Mouse (Mus musculus) liver, postnatal 0 days (tissue): ENCODE data around the gene Ints13. TPM values are rescaled to one million over a fixed set of nuclear protein-coding genes. Genes with fewer than 3 reads are reported as not detected.
"Not testable (repeated sequence)": the region's sequence is repeated elsewhere in the genome, so short reads cannot be mapped to it uniquely, and the experiment has no call there.

Experiments
- ATAC-seq: fragments of 200-750 bp; cut with Nextera tagmentation; 2 replicates; pipeline ENCODE4 v1.8.0; 2017; ENCODE audit warnings: mild to moderate bottlenecking, moderate library complexity
- DNase-seq: peaks from one replicate; pipeline ENCODE4 v3.0.0-alpha.2; 2016
- H3K27ac ChIP-seq: fragments of 300-500 bp; sonication (generic); 2 replicates; pipeline ENCODE4 v1.5.1; 2014; ENCODE audit warnings: antibody characterized with exemption, moderate library complexity, mild to moderate bottlenecking, low read depth
- H3K27me3 ChIP-seq: fragments of 300-500 bp; sonication (generic); 2 replicates; pipeline ENCODE4 v1.6.1; 2014; ENCODE audit warnings: low read length, control low read depth, mixed read lengths; ENCODE audit not compliant: insufficient read depth
- H3K36me3 ChIP-seq: fragments of 300-500 bp; sonication (generic); replicated peaks from 2 replicates; pipeline ENCODE4 v1.6.1; 2014; ENCODE audit warnings: mild to moderate bottlenecking, control low read depth, low read length, moderate library complexity, mixed read lengths; ENCODE audit not compliant: insufficient read depth
- H3K4me1 ChIP-seq: fragments of 300-500 bp; sonication (generic); 2 replicates; pipeline ENCODE4 v1.6.1; 2014; ENCODE audit warnings: antibody characterized with exemption, mild to moderate bottlenecking, control low read depth; ENCODE audit not compliant: insufficient read depth
- H3K4me2 ChIP-seq: fragments of 300-500 bp; sonication (generic); 2 replicates; pipeline ENCODE4 v1.6.1; 2014; ENCODE audit warnings: low read depth, mild to moderate bottlenecking, low read length, moderate library complexity, mixed read lengths
- H3K4me3 ChIP-seq: fragments of 300-500 bp; sonication (generic); 2 replicates; pipeline ENCODE4 v1.5.1; 2014; ENCODE audit warnings: low read depth, low read length
- H3K9ac ChIP-seq: fragments of 300-500 bp; sonication (generic); replicated peaks from 2 replicates; pipeline ENCODE4 v1.6.1; 2014; ENCODE audit warnings: mild to moderate bottlenecking, moderate library complexity
- H3K9me3 ChIP-seq: fragments of 300-500 bp; sonication (generic); 2 replicates; pipeline ENCODE4 v1.6.1; 2016; ENCODE audit warnings: mild to moderate bottlenecking, control low read depth, low read length, mixed read lengths
- CTCF ChIP-seq: sonication (generic); IDR thresholded peaks from 2 replicates; pipeline ENCODE4 v1.5.1; 2016; ENCODE audit warnings: antibody characterized with exemption, low read depth
- EP300 ChIP-seq: IDR thresholded peaks from 2 replicates; pipeline ENCODE4 v1.6.1; 2016; ENCODE audit warnings: antibody characterized with exemption, low read depth, mild to moderate bottlenecking
- WGBS: fragments of 180-500 bp; shearing (Covaris S2); extraction: QIAGEN DNeasy Blood & Tissue Kit; methylation state at CpG from one replicate; pipeline ENCODE4 v1.1.7; 2014; ENCODE audit not compliant: insufficient replicate concordance; 5-methylcytosine and 5-hydroxymethylcytosine counted together
- polyA plus RNA-seq: library from polyadenylated mRNA; unstranded; fragments of >200 nt; fragmentation: Nextera tagmentation; extraction: Ambion mirVana; gene quantifications from 2 replicates; pipeline ENCODE4 v1.2.1, GENCODE M21; 2015

Ints13 gene
- polyA plus RNA-seq, 1 experiment from 2014 or later: 17.6 TPM

- WGBS: 18% methylated on average over 2 of the region's 2 CpGs
- Histone ChIP-seq H3K27me3 (no peaks in the 10 kb centered on the region), H3K27ac (no peak overlapping the region), H3K9me3 (no peaks in the 10 kb centered on the region), H3K9ac (no peak overlapping the region; the same call in 1 of the 2 replicates), H3K4me3 (no peak overlapping the region), H3K36me3 (peaks cover 9% of the 10 kb centered on the region), H3K4me1 (peaks cover 25% of the 10 kb centered on the region), H3K4me2 (peak overlapping the region; percentile 88)
- no peak for TF ChIP-seq EP300
- no peak for TF ChIP-seq CTCF
- DNase-seq (no peak), ATAC-seq (no peak)
Measured at GRCm38 (mm10) chr6:146580381-146580926, 2.8 kb upstream of the Ints13 start.

DNA sequence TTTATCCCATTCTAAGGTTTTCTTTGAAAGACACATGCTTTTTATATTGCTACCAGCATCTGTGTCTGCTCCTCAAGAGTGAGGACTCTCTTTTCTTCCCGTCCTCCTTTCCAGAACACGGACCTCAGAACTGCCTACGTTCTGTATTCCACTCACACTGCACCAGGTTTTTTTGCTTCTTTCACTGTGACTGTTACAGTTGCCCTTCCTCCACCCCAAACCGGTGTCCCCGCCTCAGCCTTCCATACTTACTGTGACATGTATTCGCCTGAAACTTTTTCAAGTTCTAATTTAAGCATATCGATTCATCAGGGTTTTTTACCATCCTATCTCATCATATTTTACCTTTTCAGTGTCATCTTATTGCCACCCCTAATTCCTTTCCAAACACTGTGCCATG, 951 bp upstream of the Ints13 start:
- Histone ChIP-seq H3K27me3 (no peaks in the 10 kb centered on the region), H3K27ac (peak overlapping the region; percentile 98), H3K4me2 (peak overlapping the region; percentile 88), H3K4me1 (peaks cover 25% of the 10 kb centered on the region), H3K4me3 (peak overlapping the region; percentile 96), H3K36me3 (peaks cover 2% of the 10 kb centered on the region; the same call in 1 of the 2 replicates), H3K9me3 (no peaks in the 10 kb centered on the region), H3K9ac (peak overlapping the region; percentile 99)
- WGBS: 5% methylated on average over 7 of the region's 7 CpGs
- DNase-seq (peak; percentile 22), ATAC-seq (no peak)
- no peak for TF ChIP-seq CTCF
- TF ChIP-seq EP300: no peak

- H3K27me3 ChIP-seq: no peaks in the 10 kb centered on the region
- H3K36me3 ChIP-seq: peaks cover 2% of the 10 kb centered on the region; the same call in 1 of the 2 replicates
- H3K4me1 ChIP-seq: peaks cover 25% of the 10 kb centered on the region
- no peaks in the 10 kb centered on the region for H3K9me3 ChIP-seq
- peak overlapping the region; percentile 96 for H3K4me3 ChIP-seq
- ATAC-seq: peak; percentile 63
- H3K4me2 ChIP-seq: peak overlapping the region; percentile 88
- H3K9ac ChIP-seq: peak overlapping the region; percentile 99
- WGBS: under 1% methylated on average over 22 of the region's 22 CpGs
- H3K27ac ChIP-seq: peak overlapping the region; percentile 98
- TF ChIP-seq EP300 (no peak), CTCF (no peak)
- DNase-seq: peak; percentile 83
Measured at GRCm38 (mm10) chr6:146578111-146578531, 486 bp upstream of the Ints13 start.

- Histone ChIP-seq H3K27me3 (no peaks in the 10 kb centered on the region), H3K36me3 (peaks cover 2% of the 10 kb centered on the region; the same call in 1 of the 2 replicates), H3K27ac (peak within 1 kb of the TSS; percentile 98), H3K4me1 (peaks cover 20% of the 10 kb centered on the region), H3K9me3 (no peaks in the 10 kb centered on the region), H3K4me2 (peak within 1 kb of the TSS; percentile 88), H3K9ac (peak within 1 kb of the TSS; percentile 99), H3K4me3 (peak within 1 kb of the TSS; percentile 96)
- WGBS: under 1% methylated on average over 13 of the region's 13 CpGs
- TF ChIP-seq EP300 (no peak), CTCF (no peak)
- ATAC-seq: no peak; the same call in 1 of the 2 replicates
- DNase-seq: no peak
Measured at GRCm38 (mm10) chr6:146576903-146577302, 732 bp downstream of the Ints13 start, which contains the start of gene Fgfr1op2. Gene Fgfr1op2, plus strand, starts transcription at chr6:146577203.

DNA sequence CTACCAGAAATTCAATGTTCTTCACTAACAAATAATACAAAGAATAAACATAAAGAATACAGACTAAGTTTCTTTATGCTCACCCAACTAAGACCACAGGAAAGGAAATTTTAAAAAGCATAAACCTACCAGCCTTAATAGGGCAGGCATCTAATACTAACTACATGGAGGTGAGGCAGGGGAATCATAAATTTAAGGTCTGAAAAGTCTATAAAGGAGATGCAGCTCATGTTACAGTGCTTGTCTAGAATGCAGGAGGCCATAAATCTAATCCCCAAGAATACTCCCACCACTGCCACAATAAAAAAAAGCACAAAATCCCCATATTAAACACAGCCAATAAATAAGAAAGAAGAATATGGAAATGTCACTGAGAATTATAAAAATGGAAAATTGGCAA, 5.6 kb downstream of the Ints13 start:
- ATAC-seq: no peak
- Histone ChIP-seq H3K9ac (no peak overlapping the region), H3K27ac (no peak overlapping the region), H3K4me2 (no peak overlapping the region), H3K4me1 (peaks cover 4% of the 10 kb centered on the region), H3K9me3 (no peaks in the 10 kb centered on the region), H3K4me3 (no peak overlapping the region), H3K36me3 (peaks cover 9% of the 10 kb centered on the region; the same call in 1 of the 2 replicates), H3K27me3 (no peaks in the 10 kb centered on the region)
- DNase-seq: no peak
- TF ChIP-seq EP300 (no peak), CTCF (no peak)

DNA sequence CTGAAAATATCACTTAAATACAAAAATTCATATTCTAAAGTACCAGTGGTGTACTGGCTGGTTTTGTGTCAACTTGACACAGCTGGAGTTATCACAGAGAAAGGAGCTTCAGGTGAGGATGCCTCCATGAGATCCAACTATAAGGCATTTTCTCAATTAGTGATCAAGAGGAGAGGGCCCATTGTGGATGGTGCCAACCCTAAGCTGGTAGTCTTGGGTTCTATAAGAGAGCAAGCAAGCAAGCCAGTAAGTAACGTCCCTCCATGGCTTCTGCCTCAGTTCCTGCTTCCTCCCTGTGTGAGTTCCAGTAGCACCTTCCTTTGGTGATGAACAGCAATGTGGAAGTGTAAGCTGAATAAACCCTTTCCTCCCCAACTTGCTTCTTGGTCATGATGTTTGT, 15.2 kb downstream of the Ints13 start:
- WGBS: 89% methylated on average over 1 of the region's 1 CpGs
- not testable (repeated sequence) for DNase-seq, H3K4me2 ChIP-seq, H3K4me3 ChIP-seq, H3K9ac ChIP-seq, ATAC-seq, H3K9me3 ChIP-seq, H3K27me3 ChIP-seq, H3K27ac ChIP-seq, H3K4me1 ChIP-seq
- peaks cover 52% of the 10 kb centered on the region for H3K36me3 ChIP-seq
